Mouse (Mus musculus) cerebellum, adult 2 months (tissue): ENCODE data around the gene 6430548M08Rik. TPM values are rescaled to one million over a fixed set of nuclear protein-coding genes. Genes with fewer than 3 reads are reported as not detected.

Source experiments
- DNase-seq, 2 experiments: peaks; one replicate each; pipeline ENCODE4 v3.0.0; 2021
- H3K27ac ChIP-seq: fragments of 200-500 bp; 2 replicates; pipeline ENCODE4 v1.5.1; 2012; ENCODE audit warnings: low read length, control low read depth, inconsistent platforms; ENCODE audit not compliant: insufficient read depth
- H3K27me3 ChIP-seq: fragments of 200-500 bp; 2 replicates; pipeline ENCODE4 v1.6.1; 2012; ENCODE audit warnings: inconsistent platforms, mild to moderate bottlenecking, low read length, moderate library complexity; ENCODE audit not compliant: control insufficient read depth, insufficient read depth
- H3K4me1 ChIP-seq: fragments of 200-500 bp; 2 replicates; pipeline ENCODE4 v1.6.1; 2011; ENCODE audit warnings: low read length; ENCODE audit not compliant: control insufficient read depth, insufficient read depth
- H3K4me3 ChIP-seq: fragments of 200-500 bp; replicated peaks from 2 replicates; pipeline ENCODE3; 2011; ENCODE audit warnings: mild to moderate bottlenecking, low read depth, low read length, control low read depth; ENCODE audit not compliant: insufficient read depth
- CTCF ChIP-seq: fragments of 200-500 bp; IDR thresholded peaks from 2 replicates; pipeline ENCODE4 v1.5.1; 2011; ENCODE audit warnings: low read depth, mild to moderate bottlenecking, control low read depth, low read length, moderate library complexity, borderline replicate concordance; ENCODE audit not compliant: insufficient read depth
- POLR2A ChIP-seq: fragments of 200-500 bp; IDR thresholded peaks from 2 replicates; pipeline ENCODE4 v1.6.1; 2011; ENCODE audit warnings: low read length, control low read depth, borderline replicate concordance; ENCODE audit not compliant: insufficient read depth
- WGBS: fragments of 180-500 bp; shearing (Covaris S2); methylation state at CpG from one replicate; pipeline ENCODE4 v1.1.7; 2018; 5-methylcytosine and 5-hydroxymethylcytosine counted together
- polyA plus RNA-seq: library from polyadenylated mRNA; depleted of rRNA; stranded (reverse); fragments of >200 nt; gene quantifications from 2 replicates; pipeline ENCODE4 v1.2.3, GENCODE M21; 2012

Gene 6430548M08Rik
- polyA plus RNA-seq, 1 experiment = 175 TPM

- 63% methylated on average over 6 of the region's 6 CpGs for WGBS
- Histone ChIP-seq H3K4me1 (peaks cover 36% of the 10 kb centered on the region), H3K27me3 (no peaks in the 10 kb centered on the region), H3K27ac (no peak overlapping the region), H3K4me3 (no peak overlapping the region)
- no peak for DNase-seq
- TF ChIP-seq POLR2A (no peak), CTCF (no peak)
Observed at GRCm38 (mm10) chr8:120119931-120120330, 6.0 kb downstream of the 6430548M08Rik start.

GRCm38 (mm10) chr8:120120951-120121350 is 7.0 kb downstream of the 6430548M08Rik start:
- H3K4me3 ChIP-seq = no peak overlapping the region
- WGBS = 68% methylated on average over 5 of the region's 5 CpGs

GRCm38 (mm10) chr8:120124261-120124660 is 10.3 kb downstream of the 6430548M08Rik start:
- H3K4me3 ChIP-seq = no peak overlapping the region
- peaks cover 42% of the 10 kb centered on the region for H3K4me1 ChIP-seq
- no peaks in the 10 kb centered on the region for H3K27me3 ChIP-seq
- DNase-seq = no peak
- no peak overlapping the region for H3K27ac ChIP-seq
- TF ChIP-seq POLR2A (no peak), CTCF (no peak)
- 58% methylated on average over 6 of the region's 6 CpGs for WGBS

More at GRCm38 (mm10) chr8:120120951-120121350, 7.0 kb downstream of the 6430548M08Rik start:
- Histone ChIP-seq H3K4me1 (peaks cover 32% of the 10 kb centered on the region), H3K27me3 (no peaks in the 10 kb centered on the region), H3K27ac (no peak overlapping the region)
- DNase-seq = no peak
- TF ChIP-seq POLR2A (no peak), CTCF (no peak)

- no peak overlapping the region for H3K4me3 ChIP-seq
- TF ChIP-seq CTCF (no peak), POLR2A (no peak)
- no peak overlapping the region for H3K27ac ChIP-seq
- no peak for DNase-seq
- 54% methylated on average over 7 of the region's 7 CpGs for WGBS
- H3K4me1 ChIP-seq = peaks cover 44% of the 10 kb centered on the region
- no peaks in the 10 kb centered on the region for H3K27me3 ChIP-seq
Observed at GRCm38 (mm10) chr8:120124836-120125389, 11.0 kb downstream of the 6430548M08Rik start.

GRCm38 (mm10) chr8:120126357-120127161 is 12.6 kb downstream of the 6430548M08Rik start:
- TF ChIP-seq POLR2A (no peak), CTCF (no peak)
- peaks cover 53% of the 10 kb centered on the region for H3K4me1 ChIP-seq
- no peak for DNase-seq
- no peaks in the 10 kb centered on the region for H3K27me3 ChIP-seq
- 25% methylated on average over 14 of the region's 14 CpGs for WGBS
- H3K27ac ChIP-seq = peak overlapping the region; percentile 67
- no peak overlapping the region for H3K4me3 ChIP-seq

- no peaks in the 10 kb centered on the region for H3K27me3 ChIP-seq
- DNase-seq = no peak
- TF ChIP-seq POLR2A = no peak
- no peak for TF ChIP-seq CTCF
- peaks cover 75% of the 10 kb centered on the region for H3K4me1 ChIP-seq
- no peak overlapping the region for H3K4me3 ChIP-seq
- 48% methylated on average over 4 of the region's 4 CpGs for WGBS
- H3K27ac ChIP-seq = peak overlapping the region; percentile 67
Observed at GRCm38 (mm10) chr8:120129547-120129946, 15.6 kb downstream of the 6430548M08Rik start.

- DNase-seq = peak in 1 of 2 experiments; percentile 37
- H3K27me3 ChIP-seq = no peaks in the 10 kb centered on the region
- TF ChIP-seq POLR2A = no peak
- no peak for TF ChIP-seq CTCF
- H3K4me3 ChIP-seq = no peak overlapping the region
- 29% methylated on average over 8 of the region's 8 CpGs for WGBS
- peak overlapping the region; percentile 92 for H3K27ac ChIP-seq
- peaks cover 81% of the 10 kb centered on the region for H3K4me1 ChIP-seq
Observed at GRCm38 (mm10) chr8:120131158-120131557, 17.2 kb downstream of the 6430548M08Rik start.

- Histone ChIP-seq H3K4me3 (no peak overlapping the region), H3K4me1 (peaks cover 79% of the 10 kb centered on the region), H3K27ac (peak overlapping the region; percentile 85), H3K27me3 (no peaks in the 10 kb centered on the region)
- TF ChIP-seq POLR2A (peak; percentile 46; the same call in 1 of the 2 replicates), CTCF (peak; percentile 62; the same call in 1 of the 2 replicates)
- WGBS = 12% methylated on average over 7 of the region's 7 CpGs
- DNase-seq = peak; percentile 91 to 97
Observed at GRCm38 (mm10) chr8:120133169-120133568, 19.2 kb downstream of the 6430548M08Rik start.
